Mouse (Mus musculus): ENCODE data around the gene Ppp1r13b.

GRCm38 (mm10) chr12:111901105-111901875 is 6.6 kb downstream of the Ppp1r13b start:
- no peak for TF ChIP-seq POLR2A (IDR thresholded peaks at IDR 0.05; ENCODE audit: extremely low read depth, insufficient read depth, low read length)
- no peak for TF ChIP-seq CTCF (IDR thresholded peaks at IDR 0.05; ENCODE audit: extremely low read depth, insufficient read depth, low read length)
